Mouse (Mus musculus): Measurements from ENCODE around the gene Pde1c. TPM values are rescaled to one million over a fixed set of nuclear protein-coding genes. Genes with fewer than 3 reads are reported as not detected.

Gene Pde1c
- polyA plus RNA-seq, 1 experiment from 2014 or later = 3.2 TPM

GRCm38 (mm10) chr6:56044716-56045115 lies 524.2 kb downstream of the Pde1c start:
- peaks cover under 1% of the 10 kb centered on the region; the same call in 1 of the 2 replicates for H3K4me1 ChIP-seq
- no peak overlapping the region for H3K27ac ChIP-seq
- no peak overlapping the region for H3K4me2 ChIP-seq (replicated peaks)
- 74% methylated on average over 1 of the region's 1 CpGs for WGBS
- no peak overlapping the region for H3K4me3 ChIP-seq
- no peak for ATAC-seq (ENCODE audit: low FRiP score, low read depth)
- H3K9me3 ChIP-seq = no peaks in the 10 kb centered on the region
- no peak overlapping the region for H3K9ac ChIP-seq
- no peaks in the 10 kb centered on the region for H3K27me3 ChIP-seq
- no peaks in the 10 kb centered on the region for H3K36me3 ChIP-seq

- Histone ChIP-seq H3K36me3 (no peaks in the 10 kb centered on the region), H3K27me3 (no peaks in the 10 kb centered on the region), H3K9ac (no peak overlapping the region), H3K27ac (no peak overlapping the region), H3K4me3 (no peak overlapping the region), H3K9me3 (no peaks in the 10 kb centered on the region), H3K4me2 (replicated peaks) (no peak overlapping the region), H3K4me1 (peaks cover 5% of the 10 kb centered on the region; the same call in 1 of the 2 replicates)
- ATAC-seq (ENCODE audit: low FRiP score, low read depth) = no peak
- 76% methylated on average over 5 of the region's 5 CpGs for WGBS
These were observed 524.6 kb downstream of the Pde1c start for GRCm38 (mm10) chr6:56044270-56044669.

GRCm38 (mm10) chr6:56039476-56040055 lies 529.3 kb downstream of the Pde1c start:
- 35% methylated on average over 4 of the region's 4 CpGs for WGBS
- Histone ChIP-seq H3K9me3 (no peaks in the 10 kb centered on the region), H3K27me3 (no peaks in the 10 kb centered on the region), H3K4me2 (replicated peaks) (no peak overlapping the region), H3K36me3 (no peaks in the 10 kb centered on the region), H3K9ac (no peak overlapping the region), H3K4me3 (no peak overlapping the region), H3K4me1 (peaks cover 9% of the 10 kb centered on the region; the same call in 1 of the 2 replicates), H3K27ac (no peak overlapping the region)
- ATAC-seq (ENCODE audit: low FRiP score, low read depth) = no peak

- WGBS = 80% methylated on average over 10 of the region's 10 CpGs
- no peak overlapping the region for H3K9ac ChIP-seq
- no peak for ATAC-seq (ENCODE audit: low FRiP score, low read depth)
- no peaks in the 10 kb centered on the region for H3K27me3 ChIP-seq
- no peaks in the 10 kb centered on the region for H3K9me3 ChIP-seq
- H3K27ac ChIP-seq = no peak overlapping the region
- H3K4me2 ChIP-seq (replicated peaks) = no peak overlapping the region
- H3K4me3 ChIP-seq = no peak overlapping the region
- H3K36me3 ChIP-seq = no peaks in the 10 kb centered on the region
- H3K4me1 ChIP-seq = peaks cover 9% of the 10 kb centered on the region; the same call in 1 of the 2 replicates
These were observed 533.8 kb downstream of the Pde1c start for GRCm38 (mm10) chr6:56035054-56035453.

GRCm38 (mm10) chr6:56032231-56032630 lies 536.7 kb downstream of the Pde1c start:
- 64% methylated on average over 2 of the region's 2 CpGs for WGBS
- Histone ChIP-seq H3K27ac (no peak overlapping the region), H3K9me3 (no peaks in the 10 kb centered on the region), H3K4me2 (replicated peaks) (no peak overlapping the region), H3K4me1 (0 out of 2 replicates have a peak, but pooled peaks cover 3% of the 10 kb centered on the region), H3K27me3 (no peaks in the 10 kb centered on the region), H3K9ac (no peak overlapping the region), H3K36me3 (no peaks in the 10 kb centered on the region), H3K4me3 (no peak overlapping the region)
- no peak for ATAC-seq (ENCODE audit: low FRiP score, low read depth)

GRCm38 (mm10) chr6:56029986-56030385 lies 538.9 kb downstream of the Pde1c start:
- Histone ChIP-seq H3K9ac (no peak overlapping the region), H3K4me2 (replicated peaks) (no peak overlapping the region), H3K27me3 (no peaks in the 10 kb centered on the region), H3K27ac (no peak overlapping the region), H3K9me3 (no peaks in the 10 kb centered on the region), H3K36me3 (no peaks in the 10 kb centered on the region), H3K4me1 (0 out of 2 replicates have a peak, but pooled peaks cover 3% of the 10 kb centered on the region), H3K4me3 (no peak overlapping the region)
- 44% methylated on average over 5 of the region's 5 CpGs for WGBS
- ATAC-seq (ENCODE audit: low FRiP score, low read depth) = no peak

GRCm38 (mm10) chr6:56027966-56028365 lies 540.9 kb downstream of the Pde1c start:
- WGBS = 78% methylated on average over 5 of the region's 5 CpGs
- no peak overlapping the region for H3K27ac ChIP-seq
- H3K4me3 ChIP-seq = no peak overlapping the region
- H3K9me3 ChIP-seq = no peaks in the 10 kb centered on the region
- 0 out of 2 replicates have a peak, but pooled peaks cover 3% of the 10 kb centered on the region for H3K4me1 ChIP-seq
- no peaks in the 10 kb centered on the region for H3K27me3 ChIP-seq
- H3K4me2 ChIP-seq (replicated peaks) = no peak overlapping the region
- ATAC-seq (ENCODE audit: low FRiP score, low read depth) = no peak
- H3K36me3 ChIP-seq = no peaks in the 10 kb centered on the region
- H3K9ac ChIP-seq = no peak overlapping the region

GRCm38 (mm10) chr6:56027318-56027717 lies 541.6 kb downstream of the Pde1c start:
- Histone ChIP-seq H3K27me3 (no peaks in the 10 kb centered on the region), H3K27ac (no peak overlapping the region), H3K9me3 (no peaks in the 10 kb centered on the region), H3K9ac (no peak overlapping the region), H3K4me2 (replicated peaks) (no peak overlapping the region), H3K4me1 (0 out of 2 replicates have a peak, but pooled peaks cover 3% of the 10 kb centered on the region), H3K4me3 (no peak overlapping the region), H3K36me3 (no peaks in the 10 kb centered on the region)
- whole genome bisulfite sequencing = 66% methylated on average over 6 of the region's 6 CpGs
- peak; percentile 44; the same call in 1 of the 2 replicates for ATAC-seq (ENCODE audit: low FRiP score, low read depth)

- no peaks in the 10 kb centered on the region for H3K9me3 ChIP-seq
- no peaks in the 10 kb centered on the region for H3K27me3 ChIP-seq
- 58% methylated on average over 2 of the region's 2 CpGs for WGBS
- H3K27ac ChIP-seq = no peak overlapping the region
- no peak overlapping the region for H3K4me3 ChIP-seq
- H3K36me3 ChIP-seq = no peaks in the 10 kb centered on the region
- 0 out of 2 replicates have a peak, but pooled peaks cover 3% of the 10 kb centered on the region for H3K4me1 ChIP-seq
- no peak overlapping the region for H3K4me2 ChIP-seq (replicated peaks)
- no peak for ATAC-seq (ENCODE audit: low FRiP score, low read depth)
- H3K9ac ChIP-seq = no peak overlapping the region
These were observed 543.4 kb downstream of the Pde1c start for GRCm38 (mm10) chr6:56025533-56025932.

Small RNA genes lying within 50 kb of the gene (microRNA-seq; reads per million reads assigned to microRNA genes)
- gene Gm44413 = not detected

Other genes starting within 250 kb of the Pde1c start
- gene Lsm5, start 135.6 kb upstream of the Pde1c start, polyA plus RNA-seq (2015; fragmentation: Nextera tagmentation; extraction: Ambion mirVana) = 159 and 162 TPM in 2 replicates
- gene Avl9, start 145.8 kb upstream of the Pde1c start, polyA plus RNA-seq (2015; fragmentation: Nextera tagmentation; extraction: Ambion mirVana) = 11.6 and 13.7 TPM in 2 replicates
- gene Kbtbd2, start 228.7 kb upstream of the Pde1c start, polyA plus RNA-seq (2015; fragmentation: Nextera tagmentation; extraction: Ambion mirVana) = 28.0 and 30.5 TPM in 2 replicates